Mouse (Mus musculus): ENCODE data around the gene Cpd. TPM values are rescaled to one million over a fixed set of nuclear protein-coding genes. Genes with fewer than 3 reads are reported as not detected.

Gene Cpd
- polyA plus RNA-seq, 1 experiment from 2014 or later: 12.5 TPM

Other genes with a start within 250 kb of the Cpd start
- 74.9 and 76.2 TPM in 2 replicates for gene Abr, start 224.7 kb downstream of the Cpd start, polyA plus RNA-seq (2016; fragmentation: Nextera tagmentation; extraction: Ambion mirVana)
- 0.27 and 0.38 TPM in 2 replicates for gene Bhlha9, start 174.5 kb downstream of the Cpd start, polyA plus RNA-seq (2016; fragmentation: Nextera tagmentation; extraction: Ambion mirVana)
- gene Trarg1, start 167.2 kb downstream of the Cpd start, polyA plus RNA-seq (2016; fragmentation: Nextera tagmentation; extraction: Ambion mirVana): 0.27 and 0.62 TPM in 2 replicates
- 26.8 and 27.4 TPM in 2 replicates for gene Gosr1, start 83.4 kb downstream of the Cpd start, polyA plus RNA-seq (2016; fragmentation: Nextera tagmentation; extraction: Ambion mirVana)
- not detected in 2 replicates for gene Tmigd1, start 55.1 kb upstream of the Cpd start, polyA plus RNA-seq (2016; fragmentation: Nextera tagmentation; extraction: Ambion mirVana)
- 175 TPM in 2 replicates for gene Blmh, start 77.8 kb upstream of the Cpd start, polyA plus RNA-seq (2016; fragmentation: Nextera tagmentation; extraction: Ambion mirVana)
- gene Slc6a4, start 151.6 kb upstream of the Cpd start, polyA plus RNA-seq (2016; fragmentation: Nextera tagmentation; extraction: Ambion mirVana): 0.49 and 0.89 TPM in 2 replicates
- 60.4 and 66.0 TPM in 2 replicates for gene Nsrp1, start 231.4 kb upstream of the Cpd start, polyA plus RNA-seq (2016; fragmentation: Nextera tagmentation; extraction: Ambion mirVana)

Measured in neural tube, embryonic 12.5 days (tissue).